Mouse (Mus musculus): Measurements from ENCODE around the gene Tmem131. TPM values are rescaled to one million over a fixed set of nuclear protein-coding genes. Genes with fewer than 3 reads are reported as not detected.
A peak's percentile ranks its signal among the peaks of the same experiment; 100 is the strongest.

Tmem131 gene
- total RNA-seq, 2 experiments from 2014 or later, result 13.5 to 52.7 TPM

DNA sequence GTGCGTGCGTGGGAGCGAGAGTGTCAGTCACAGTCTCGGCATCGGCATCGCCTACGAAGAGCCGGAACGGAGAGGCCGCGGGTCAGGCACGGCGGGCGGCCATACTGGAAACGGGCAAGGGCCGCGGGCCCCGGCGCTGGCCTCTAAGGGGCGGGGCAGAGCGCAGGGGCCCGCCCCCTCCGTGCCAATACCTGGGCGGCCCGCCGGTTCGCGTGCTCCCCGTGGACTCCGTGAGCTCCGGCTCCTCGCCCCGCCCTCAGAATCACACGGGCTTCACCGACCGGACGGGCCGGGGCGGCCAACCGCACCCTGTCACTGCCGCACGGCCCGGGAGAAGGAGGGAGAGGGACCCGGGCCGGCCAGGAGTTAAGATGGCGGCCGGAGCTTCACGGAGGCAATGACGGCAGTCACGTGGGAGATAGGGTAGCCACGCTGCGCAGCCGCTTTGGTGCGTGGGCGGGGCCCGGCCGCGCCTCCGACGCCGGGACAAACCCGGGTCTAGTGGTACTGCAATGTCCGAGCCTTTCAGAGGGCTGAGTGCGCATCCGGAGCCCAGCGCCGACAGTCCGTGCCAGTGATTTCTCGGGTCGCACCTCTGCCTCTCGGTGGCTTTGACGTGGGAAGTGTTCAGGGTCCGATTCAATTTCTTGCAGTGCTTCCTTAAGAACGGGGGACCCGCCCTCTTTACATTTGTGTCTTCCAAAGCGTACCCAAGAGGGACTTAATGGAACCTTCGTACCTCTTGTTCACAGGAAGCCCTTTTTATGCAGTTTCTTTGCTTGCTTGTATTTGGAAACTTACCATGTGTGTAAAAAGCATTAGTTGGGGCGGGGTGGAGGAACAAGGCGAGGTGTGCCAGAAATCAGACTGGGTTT is 3.7 kb downstream of the Tmem131 start:
- ATAC-seq (replicated peaks; ENCODE audit: poor library complexity), result peak; percentile 75

- ATAC-seq (replicated peaks; ENCODE audit: poor library complexity), result no peak
Measured at GRCm38 (mm10) chr1:36938801-36939286, 4.6 kb downstream of the Tmem131 start.

DNA sequence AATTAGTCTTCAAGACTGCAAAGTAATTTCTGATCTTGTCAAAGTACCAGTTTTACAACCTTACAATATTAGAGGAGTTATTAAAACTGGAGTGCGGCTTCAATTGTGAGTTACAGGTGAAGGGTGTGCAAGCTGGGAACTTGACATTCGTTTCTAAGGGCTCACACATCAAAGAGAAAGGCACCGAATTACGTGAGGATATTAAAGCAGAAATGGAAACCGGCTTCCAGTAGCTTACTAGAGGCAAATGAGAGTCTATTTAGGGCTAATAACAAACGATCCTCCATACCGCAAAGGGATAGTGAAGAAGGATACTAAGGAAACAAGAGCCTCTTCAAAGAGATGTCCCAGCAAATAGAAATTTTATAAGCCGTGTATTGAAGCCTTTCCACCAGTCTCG is 5.1 kb downstream of the Tmem131 start:
- ATAC-seq (replicated peaks; ENCODE audit: poor library complexity), result no peak

- ATAC-seq (replicated peaks; ENCODE audit: poor library complexity), result no peak
Measured at GRCm38 (mm10) chr1:36937648-36938047, 5.8 kb downstream of the Tmem131 start.

DNA sequence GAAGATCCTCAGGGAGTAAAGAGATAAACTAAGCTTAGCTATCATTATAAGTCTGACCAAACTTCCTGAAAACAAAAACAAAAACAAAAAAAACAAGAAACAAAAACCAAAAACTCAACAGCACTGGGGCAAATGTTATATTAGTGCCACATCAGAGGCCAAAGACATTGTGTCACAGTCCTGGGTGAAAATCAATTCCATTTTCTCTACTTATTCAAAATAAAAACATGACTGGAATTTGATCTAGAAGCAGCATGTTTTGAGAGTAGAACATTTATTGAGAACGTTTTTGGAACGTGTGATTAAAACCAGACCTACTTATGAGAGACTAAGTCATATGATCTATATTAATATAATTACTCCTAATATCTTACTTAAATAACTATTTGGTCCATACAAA is 6.5 kb downstream of the Tmem131 start:
- no peak for ATAC-seq (replicated peaks; ENCODE audit: poor library complexity)

DNA sequence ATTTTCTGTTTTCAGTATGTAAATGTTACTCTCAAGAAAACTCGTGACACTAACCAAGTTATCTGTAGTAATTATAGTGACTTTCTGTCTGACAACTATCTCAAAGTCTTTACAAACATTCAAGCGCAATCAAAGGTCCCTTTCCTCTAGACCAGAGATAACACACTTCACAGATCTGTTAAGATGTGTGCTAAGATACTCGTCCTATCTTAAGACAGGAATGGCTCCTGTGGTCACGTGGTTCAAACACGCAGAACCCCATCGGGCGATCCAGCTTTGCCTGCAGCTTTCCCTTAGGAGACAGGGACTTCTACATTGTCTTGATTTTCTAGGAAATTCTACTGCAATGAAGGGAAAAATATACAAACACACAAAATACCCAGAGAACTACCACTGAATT is 6.9 kb downstream of the Tmem131 start:
- no peak for ATAC-seq (replicated peaks; ENCODE audit: poor library complexity)

DNA sequence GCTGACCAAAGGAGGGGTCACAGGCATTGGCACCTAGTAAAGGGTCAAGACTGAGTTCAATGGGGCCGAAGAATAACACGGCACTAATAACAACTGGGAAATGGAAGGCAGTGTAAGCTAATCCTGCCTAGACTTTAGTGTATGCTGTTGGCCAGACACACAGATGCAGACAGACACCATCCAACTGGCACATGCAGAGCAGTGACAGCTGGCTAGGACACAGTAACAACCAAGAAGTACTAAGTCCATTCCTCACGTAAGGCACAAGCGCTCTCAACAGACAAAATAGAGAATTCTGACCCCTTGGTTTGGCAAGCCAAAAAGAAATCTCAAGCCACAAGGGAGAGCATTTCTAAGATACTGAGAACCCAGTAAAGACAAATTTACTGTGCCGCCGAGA is 8.7 kb downstream of the Tmem131 start:
- ATAC-seq (replicated peaks; ENCODE audit: poor library complexity), result no peak

GRCm38 (mm10) chr1:36933965-36934585 is 9.4 kb downstream of the Tmem131 start:
- ATAC-seq (replicated peaks; ENCODE audit: poor library complexity), result peak; percentile 88

DNA sequence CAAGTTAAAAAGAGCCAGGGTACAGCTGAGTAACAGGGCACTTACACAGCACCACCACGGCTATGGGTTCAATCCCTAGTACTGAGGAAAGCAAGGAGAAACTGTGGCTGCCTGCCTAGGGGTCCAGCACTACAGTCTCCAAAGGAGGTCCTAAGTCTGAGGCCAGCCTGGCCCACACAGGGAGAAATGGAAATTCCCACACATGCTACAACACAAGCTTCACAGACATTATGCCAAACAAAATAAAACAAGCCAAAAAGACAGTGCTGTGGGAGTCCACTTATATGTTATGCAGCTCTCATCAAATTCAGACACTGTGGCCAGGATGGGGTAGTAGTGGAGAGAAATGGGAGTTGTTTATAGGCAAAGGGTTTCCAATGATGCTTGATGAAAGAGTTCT is 11.2 kb downstream of the Tmem131 start:
- ATAC-seq (replicated peaks; ENCODE audit: poor library complexity), result no peak

DNA sequence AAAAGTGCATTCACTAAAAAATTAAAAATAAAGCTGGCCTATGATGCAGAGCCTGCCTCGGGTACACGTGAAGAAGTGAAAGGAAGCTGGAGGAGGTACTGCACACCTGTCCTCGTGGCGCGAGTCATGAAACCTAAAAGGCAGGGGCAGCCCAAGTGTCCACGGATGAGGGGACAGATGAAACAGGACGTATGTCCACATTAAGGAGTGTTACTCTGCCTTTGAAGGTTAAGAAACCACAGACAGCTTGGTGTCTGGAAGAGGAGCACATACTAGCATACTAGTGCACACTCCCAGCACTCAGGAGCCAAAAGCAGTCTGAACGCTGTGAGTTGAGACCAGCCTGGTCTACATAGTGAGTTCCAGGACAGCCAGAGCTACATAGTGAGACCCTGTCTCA is 12.6 kb downstream of the Tmem131 start:
- no peak for ATAC-seq (replicated peaks; ENCODE audit: poor library complexity)

DNA sequence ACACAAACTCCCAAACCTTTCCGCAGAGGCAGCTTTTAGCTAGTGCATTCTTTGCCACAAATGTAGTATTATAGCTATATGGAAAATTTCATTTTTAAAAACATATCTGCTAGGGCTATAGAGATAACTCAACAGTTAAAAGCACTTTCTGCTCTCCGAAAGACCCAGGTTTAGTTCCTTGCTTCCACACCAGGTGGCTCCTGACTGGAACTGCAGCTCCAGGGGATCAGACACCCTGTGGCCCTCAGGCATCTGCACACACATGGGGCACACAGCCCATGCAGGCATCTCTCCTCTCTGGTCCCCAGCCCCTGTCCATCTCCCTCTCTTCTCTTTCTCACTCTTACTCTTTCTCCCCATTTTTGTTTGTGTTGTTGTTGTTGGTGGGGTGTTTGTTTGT is 13.5 kb downstream of the Tmem131 start:
- 0 out of 2 replicates have a peak, but pooled peaks have one; percentile 20 for ATAC-seq (replicated peaks; ENCODE audit: poor library complexity)

GRCm38 (mm10) chr1:36928357-36929330 is 14.8 kb downstream of the Tmem131 start:
- ATAC-seq (replicated peaks; ENCODE audit: poor library complexity), result no peak

GRCm38 (mm10) chr1:36927569-36927968 is 15.9 kb downstream of the Tmem131 start:
- peak; percentile 71 for ATAC-seq (replicated peaks; ENCODE audit: poor library complexity)

GRCm38 (mm10) chr1:36926738-36927137 is 16.7 kb downstream of the Tmem131 start:
- no peak for ATAC-seq (replicated peaks; ENCODE audit: poor library complexity)

DNA sequence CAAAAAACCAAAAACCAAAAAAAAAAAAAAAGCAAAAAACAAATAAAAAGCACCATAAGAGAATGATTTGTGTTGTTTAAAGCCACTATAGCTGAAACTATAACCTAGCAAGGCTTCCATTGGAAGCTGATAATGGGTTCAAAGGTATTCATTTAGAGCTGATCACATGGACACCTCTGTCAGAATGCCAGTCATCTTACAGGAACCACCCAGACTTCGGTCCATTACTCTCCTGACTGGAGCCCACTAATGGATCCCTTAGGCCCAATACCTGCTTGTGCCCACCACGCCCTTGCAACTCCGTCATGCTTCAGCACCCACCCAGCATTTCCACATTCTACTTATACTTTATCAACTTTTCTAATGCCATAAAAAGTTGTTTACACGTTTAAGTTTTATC is 17.2 kb downstream of the Tmem131 start:
- no peak for ATAC-seq (replicated peaks; ENCODE audit: poor library complexity)

DNA sequence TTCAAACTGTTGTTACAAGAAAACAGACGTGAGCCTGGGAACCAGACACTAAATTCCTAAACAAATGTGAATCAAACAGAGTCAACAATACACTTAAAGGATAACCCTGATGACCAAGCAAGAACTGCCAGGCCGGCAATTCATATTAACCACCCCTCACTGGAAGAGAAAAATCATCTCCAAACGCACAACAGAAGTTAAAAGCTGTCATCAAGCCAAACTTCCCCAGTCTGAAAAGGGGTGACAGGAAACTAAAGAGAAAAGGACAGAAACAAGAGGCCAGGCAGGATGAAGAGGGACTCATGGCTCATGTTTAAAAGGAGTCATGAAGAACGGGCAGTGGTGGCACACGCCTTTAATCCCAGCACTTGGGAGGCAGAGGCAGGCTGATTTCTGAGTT is 17.7 kb downstream of the Tmem131 start:
- ATAC-seq (replicated peaks; ENCODE audit: poor library complexity), result no peak

DNA sequence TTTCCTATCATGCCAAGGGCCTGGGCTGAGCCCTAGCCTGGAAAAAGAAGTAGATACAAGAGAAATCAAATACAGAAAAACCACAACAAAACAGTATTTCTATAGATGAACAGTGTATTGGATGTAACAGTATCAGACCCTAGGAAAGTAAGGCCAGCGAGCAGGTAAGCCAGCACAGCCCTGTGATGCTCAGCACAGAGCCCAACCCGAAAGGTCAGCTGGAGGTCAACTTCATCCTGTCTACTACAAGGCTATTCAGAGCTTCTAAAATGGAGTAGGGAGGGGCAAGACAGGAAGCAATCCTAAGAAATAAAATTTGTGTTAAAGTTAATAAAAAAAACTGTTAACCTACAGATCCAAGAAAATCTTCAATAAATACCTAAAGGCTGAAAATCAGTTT is 18.6 kb downstream of the Tmem131 start:
- no peak for ATAC-seq (replicated peaks; ENCODE audit: poor library complexity)

GRCm38 (mm10) chr1:36923911-36924310 is 19.6 kb downstream of the Tmem131 start:
- ATAC-seq (replicated peaks; ENCODE audit: poor library complexity), result no peak

GRCm38 (mm10) chr1:36922623-36923421 is 20.6 kb downstream of the Tmem131 start:
- ATAC-seq (replicated peaks; ENCODE audit: poor library complexity), result no peak
